Mouse (Mus musculus) liver, embryonic 12.5 days (tissue): Measurements from ENCODE around the gene Thsd7b. TPM values are rescaled to one million over a fixed set of nuclear protein-coding genes. Genes with fewer than 3 reads are reported as not detected.

Experiments
- ATAC-seq: fragments of 200-750 bp; cut with Nextera tagmentation; 2 replicates; pipeline ENCODE4 v1.8.0; 2017; ENCODE audit warnings: moderate number of reproducible peaks, mild to moderate bottlenecking, moderate library complexity
- H3K27ac ChIP-seq: fragments of 300-500 bp; sonication (generic); 2 replicates; pipeline ENCODE4 v1.5.1; 2016; ENCODE audit warnings: mild to moderate bottlenecking
- H3K27me3 ChIP-seq: fragments of 300-500 bp; sonication (generic); replicated peaks from 2 replicates; pipeline ENCODE4 v1.6.1; 2016; ENCODE audit warnings: mild to moderate bottlenecking, moderate library complexity
- H3K36me3 ChIP-seq: fragments of 300-500 bp; sonication (generic); 2 replicates; pipeline ENCODE4 v1.6.1; 2016; ENCODE audit warnings: mild to moderate bottlenecking, moderate library complexity
- H3K4me1 ChIP-seq: fragments of 300-500 bp; sonication (generic); 2 replicates; pipeline ENCODE4 v1.6.1; 2016
- H3K4me2 ChIP-seq: fragments of 300-500 bp; sonication (generic); 2 replicates; pipeline ENCODE4 v1.6.1; 2016; ENCODE audit warnings: mild to moderate bottlenecking, moderate library complexity
- H3K4me3 ChIP-seq: fragments of 300-500 bp; sonication (generic); 2 replicates; pipeline ENCODE4 v1.5.1; 2016; ENCODE audit warnings: mild to moderate bottlenecking, moderate library complexity
- H3K9ac ChIP-seq: fragments of 300-500 bp; sonication (generic); 2 replicates; pipeline ENCODE4 v1.6.1; 2016; ENCODE audit warnings: mild to moderate bottlenecking, moderate library complexity
- H3K9me3 ChIP-seq: fragments of 300-500 bp; sonication (generic); replicated peaks from 2 replicates; pipeline ENCODE4 v1.6.1; 2016; ENCODE audit warnings: mild to moderate bottlenecking, moderate library complexity
- WGBS: fragments of 180-500 bp; shearing (Covaris S2); methylation state at CpG from one replicate; pipeline ENCODE4 v1.1.7; 2016; ENCODE audit not compliant: insufficient replicate concordance; 5-methylcytosine and 5-hydroxymethylcytosine counted together
- polyA plus RNA-seq: library from polyadenylated mRNA; unstranded; fragments of >200 nt; fragmentation: Nextera tagmentation; extraction: Ambion mirVana; gene quantifications from 2 replicates; pipeline ENCODE4 v1.2.1, GENCODE M21; 2016

Gene Thsd7b
- polyA plus RNA-seq, 1 experiment from 2014 or later, result 0.26 TPM

DNA sequence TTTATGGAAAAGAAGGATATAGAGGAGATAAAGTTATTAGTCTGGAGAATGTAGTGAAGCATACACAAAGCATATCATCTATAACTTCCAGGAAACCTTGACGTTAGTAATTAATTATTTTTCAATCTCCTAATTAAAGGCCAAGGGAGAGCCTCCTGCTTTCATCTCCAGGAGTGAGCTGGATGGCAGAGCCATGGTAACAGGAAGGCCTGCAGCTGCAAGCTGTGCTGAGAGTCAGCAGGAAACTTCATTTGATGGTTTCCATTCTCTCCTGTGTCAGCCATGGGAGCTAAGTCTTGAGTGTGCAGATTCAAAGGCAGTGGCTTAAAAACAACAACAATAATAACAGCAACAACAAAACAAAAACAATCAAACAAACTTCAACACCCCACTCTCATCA is 507.5 kb downstream of the Thsd7b start:
- no peaks in the 10 kb centered on the region for H3K27me3 ChIP-seq
- no peaks in the 10 kb centered on the region for H3K9me3 ChIP-seq
- H3K9ac ChIP-seq, result no peak overlapping the region
- no peak overlapping the region for H3K4me3 ChIP-seq
- no peaks in the 10 kb centered on the region for H3K36me3 ChIP-seq
- WGBS, result 61% methylated on average over 1 of the region's 1 CpGs
- no peaks in the 10 kb centered on the region for H3K4me1 ChIP-seq
- H3K27ac ChIP-seq, result no peak overlapping the region
- H3K4me2 ChIP-seq, result no peak overlapping the region
- ATAC-seq, result no peak

GRCm38 (mm10) chr1:129798519-129798918 is 525.4 kb downstream of the Thsd7b start:
- no peak for ATAC-seq
- Histone ChIP-seq H3K36me3 (no peaks in the 10 kb centered on the region), H3K4me1 (no peaks in the 10 kb centered on the region), H3K4me2 (no peak overlapping the region), H3K9ac (no peak overlapping the region), H3K27me3 (no peaks in the 10 kb centered on the region), H3K27ac (no peak overlapping the region), H3K9me3 (no peaks in the 10 kb centered on the region), H3K4me3 (no peak overlapping the region)

- Histone ChIP-seq H3K27ac (no peak overlapping the region), H3K4me3 (no peak overlapping the region), H3K9me3 (no peaks in the 10 kb centered on the region), H3K9ac (no peak overlapping the region), H3K27me3 (no peaks in the 10 kb centered on the region), H3K4me2 (no peak overlapping the region), H3K36me3 (no peaks in the 10 kb centered on the region), H3K4me1 (no peaks in the 10 kb centered on the region)
- no peak for ATAC-seq
- WGBS, result 55% methylated on average over 4 of the region's 4 CpGs
Measured at GRCm38 (mm10) chr1:129826927-129827326, 553.8 kb downstream of the Thsd7b start.

GRCm38 (mm10) chr1:129837324-129837723 is 564.2 kb downstream of the Thsd7b start:
- no peak overlapping the region for H3K4me3 ChIP-seq
- no peak for ATAC-seq
- H3K4me1 ChIP-seq, result no peaks in the 10 kb centered on the region

GRCm38 (mm10) chr1:129837776-129838175 is 564.7 kb downstream of the Thsd7b start:
- Histone ChIP-seq H3K36me3 (no peaks in the 10 kb centered on the region), H3K4me2 (no peak overlapping the region), H3K27ac (no peak overlapping the region), H3K9me3 (no peaks in the 10 kb centered on the region), H3K27me3 (no peaks in the 10 kb centered on the region), H3K9ac (no peak overlapping the region), H3K4me3 (no peak overlapping the region), H3K4me1 (no peaks in the 10 kb centered on the region)
- no peak for ATAC-seq
- 47% methylated on average over 3 of the region's 3 CpGs for WGBS

More at GRCm38 (mm10) chr1:129837324-129837723, 564.2 kb downstream of the Thsd7b start:
- no peaks in the 10 kb centered on the region for H3K36me3 ChIP-seq
- H3K4me2 ChIP-seq, result no peak overlapping the region
- H3K9me3 ChIP-seq, result no peaks in the 10 kb centered on the region
- no peaks in the 10 kb centered on the region for H3K27me3 ChIP-seq
- no peak overlapping the region for H3K9ac ChIP-seq
- WGBS, result 44% methylated on average over 2 of the region's 2 CpGs
- H3K27ac ChIP-seq, result no peak overlapping the region

GRCm38 (mm10) chr1:129838486-129838885 is 565.4 kb downstream of the Thsd7b start:
- no peak overlapping the region for H3K4me3 ChIP-seq
- no peak overlapping the region for H3K4me2 ChIP-seq
- no peaks in the 10 kb centered on the region for H3K9me3 ChIP-seq
- no peak for ATAC-seq
- H3K36me3 ChIP-seq, result no peaks in the 10 kb centered on the region
- H3K27ac ChIP-seq, result no peak overlapping the region
- no peaks in the 10 kb centered on the region for H3K4me1 ChIP-seq
- no peaks in the 10 kb centered on the region for H3K27me3 ChIP-seq
- no peak overlapping the region for H3K9ac ChIP-seq

DNA sequence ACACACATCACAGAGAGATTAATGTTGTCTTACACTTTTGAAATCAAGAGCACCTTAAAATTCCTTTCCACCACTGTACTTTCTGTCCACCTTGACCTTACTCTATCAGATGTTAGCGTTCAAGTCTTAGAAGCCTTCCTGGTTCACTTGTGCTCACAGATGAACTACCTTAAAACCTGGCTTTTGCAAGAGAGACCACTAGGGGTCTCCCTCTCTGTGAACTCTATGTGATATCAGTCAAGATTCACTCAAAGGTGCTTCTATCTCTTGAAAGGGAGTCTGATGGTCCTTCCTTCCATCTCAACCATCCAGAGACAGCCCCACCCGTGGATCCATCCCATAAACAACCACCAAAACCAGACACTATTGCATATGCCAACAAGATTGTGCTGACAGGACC is 570.3 kb downstream of the Thsd7b start:
- Histone ChIP-seq H3K27ac (no peak overlapping the region), H3K36me3 (no peaks in the 10 kb centered on the region), H3K4me3 (no peak overlapping the region), H3K9me3 (no peaks in the 10 kb centered on the region), H3K4me2 (no peak overlapping the region), H3K4me1 (no peaks in the 10 kb centered on the region), H3K27me3 (no peaks in the 10 kb centered on the region), H3K9ac (no peak overlapping the region)
- no peak for ATAC-seq
- 40% methylated on average over 2 of the region's 2 CpGs for WGBS

GRCm38 (mm10) chr1:129850007-129850564 is 577.0 kb downstream of the Thsd7b start:
- no peaks in the 10 kb centered on the region for H3K4me1 ChIP-seq
- WGBS, result 70% methylated on average over 5 of the region's 5 CpGs
- ATAC-seq, result no peak
- no peaks in the 10 kb centered on the region for H3K36me3 ChIP-seq
- no peak overlapping the region for H3K4me2 ChIP-seq
- H3K27me3 ChIP-seq, result no peaks in the 10 kb centered on the region
- no peaks in the 10 kb centered on the region for H3K9me3 ChIP-seq
- no peak overlapping the region for H3K4me3 ChIP-seq
- H3K27ac ChIP-seq, result no peak overlapping the region
- H3K9ac ChIP-seq, result no peak overlapping the region

DNA sequence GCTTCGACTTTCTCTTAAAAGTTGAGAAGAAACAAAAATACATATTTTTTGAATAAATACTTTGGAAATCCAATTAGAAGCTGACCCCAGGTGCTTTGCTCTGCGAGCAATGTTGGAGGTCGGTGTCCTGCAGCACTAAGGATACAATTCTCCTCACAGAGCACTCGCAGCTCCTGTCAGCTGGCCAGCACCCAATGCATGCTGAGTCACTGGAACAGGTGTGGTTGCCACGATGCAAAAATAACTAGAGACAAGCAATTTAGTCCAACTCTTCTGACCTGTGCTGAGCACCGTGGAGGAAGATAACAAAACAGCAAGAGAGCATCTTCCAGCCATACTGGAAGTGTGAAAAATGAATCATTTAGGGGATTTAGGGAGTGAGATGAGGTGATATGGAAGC is 594.6 kb downstream of the Thsd7b start:
- Histone ChIP-seq H3K9me3 (no peaks in the 10 kb centered on the region), H3K4me2 (no peak overlapping the region), H3K36me3 (no peaks in the 10 kb centered on the region), H3K27me3 (no peaks in the 10 kb centered on the region), H3K4me1 (no peaks in the 10 kb centered on the region), H3K27ac (no peak overlapping the region), H3K4me3 (no peak overlapping the region), H3K9ac (no peak overlapping the region)
- WGBS, result 65% methylated on average over 6 of the region's 6 CpGs
- ATAC-seq, result no peak

DNA sequence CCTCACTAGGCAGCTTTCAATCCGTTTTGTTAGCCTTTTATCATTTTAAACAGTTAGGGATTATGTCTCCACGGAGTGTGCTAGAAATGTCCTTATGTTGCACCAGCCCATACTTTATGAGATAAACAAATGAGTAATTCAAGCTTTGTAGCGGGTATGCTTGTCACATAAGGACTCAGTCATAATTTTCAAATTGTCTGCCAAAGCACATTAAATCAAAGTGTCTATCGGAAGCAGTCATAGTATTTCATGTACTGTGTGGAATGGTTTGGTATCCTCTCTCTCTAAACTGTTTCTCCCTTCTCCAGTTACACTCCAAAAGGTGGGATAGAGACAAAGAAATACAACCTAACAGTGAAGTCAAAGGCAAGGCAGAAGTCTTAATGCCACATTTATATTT is 601.3 kb downstream of the Thsd7b start:
- Histone ChIP-seq H3K4me1 (no peaks in the 10 kb centered on the region), H3K27ac (no peak overlapping the region), H3K9me3 (no peaks in the 10 kb centered on the region), H3K9ac (no peak overlapping the region), H3K36me3 (no peaks in the 10 kb centered on the region), H3K4me2 (no peak overlapping the region), H3K4me3 (no peak overlapping the region), H3K27me3 (no peaks in the 10 kb centered on the region)
- ATAC-seq, result no peak
- 55% methylated on average over 4 of the region's 4 CpGs for WGBS

- Histone ChIP-seq H3K36me3 (no peaks in the 10 kb centered on the region), H3K9ac (no peak overlapping the region), H3K27ac (no peak overlapping the region), H3K4me3 (no peak overlapping the region), H3K4me1 (no peaks in the 10 kb centered on the region), H3K4me2 (no peak overlapping the region), H3K9me3 (no peaks in the 10 kb centered on the region), H3K27me3 (no peaks in the 10 kb centered on the region)
- no peak for ATAC-seq
- WGBS, result 34% methylated on average over 1 of the region's 1 CpGs
Measured at GRCm38 (mm10) chr1:129887861-129888260, 614.8 kb downstream of the Thsd7b start.

- no peaks in the 10 kb centered on the region for H3K9me3 ChIP-seq
- H3K4me2 ChIP-seq, result no peak overlapping the region
- no peaks in the 10 kb centered on the region for H3K36me3 ChIP-seq
- no peaks in the 10 kb centered on the region for H3K27me3 ChIP-seq
- H3K27ac ChIP-seq, result no peak overlapping the region
- 64% methylated on average over 5 of the region's 5 CpGs for WGBS
- ATAC-seq, result no peak
- H3K4me3 ChIP-seq, result no peak overlapping the region
- no peak overlapping the region for H3K9ac ChIP-seq
- H3K4me1 ChIP-seq, result no peaks in the 10 kb centered on the region
Measured at GRCm38 (mm10) chr1:129898121-129898520, 625.0 kb downstream of the Thsd7b start.

GRCm38 (mm10) chr1:129915484-129915883 is 642.4 kb downstream of the Thsd7b start:
- no peak overlapping the region for H3K27ac ChIP-seq
- ATAC-seq, result no peak
- no peaks in the 10 kb centered on the region for H3K4me1 ChIP-seq
- WGBS, result 51% methylated on average over 4 of the region's 4 CpGs
- no peak overlapping the region for H3K4me3 ChIP-seq
- H3K9me3 ChIP-seq, result no peaks in the 10 kb centered on the region
- no peaks in the 10 kb centered on the region for H3K27me3 ChIP-seq
- H3K9ac ChIP-seq, result no peak overlapping the region
- H3K36me3 ChIP-seq, result no peaks in the 10 kb centered on the region
- no peak overlapping the region for H3K4me2 ChIP-seq
